Mouse (Mus musculus): ENCODE measurements around the gene 4930524B15Rik.

DNA sequence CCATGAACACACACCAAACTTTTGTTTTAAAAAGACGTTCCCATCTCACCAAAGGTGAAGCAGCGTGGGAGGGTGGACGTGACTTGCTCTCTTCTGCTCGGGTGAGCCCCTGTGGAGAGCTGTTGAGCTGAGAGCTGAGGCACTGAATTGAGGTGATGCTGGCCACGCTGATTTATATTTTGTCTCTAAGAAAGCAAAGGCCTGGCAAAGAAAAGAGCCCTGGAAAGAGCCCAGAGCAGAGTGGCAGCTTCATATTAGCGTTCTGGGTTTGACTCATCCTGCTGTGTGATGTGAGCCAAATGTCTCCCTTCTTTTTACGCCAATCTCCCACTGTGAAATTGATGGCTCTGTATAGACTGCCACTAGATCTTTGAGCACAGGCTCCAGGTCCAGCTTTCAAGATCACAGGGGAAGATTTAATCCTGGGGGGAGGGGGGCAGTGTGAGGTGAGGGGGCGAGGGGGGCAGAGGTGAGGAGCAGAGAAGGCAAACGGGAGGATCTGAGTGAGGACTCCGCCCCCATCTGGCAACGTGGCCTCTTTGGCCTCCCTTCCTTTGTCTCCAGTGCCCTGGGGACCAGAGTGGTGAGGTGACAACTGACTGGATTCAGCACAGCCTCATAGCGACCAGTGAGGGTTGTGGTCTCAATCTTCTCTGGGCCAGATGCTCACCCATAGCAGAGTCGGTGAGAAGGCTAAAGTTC, 44.7 kb downstream of the 4930524B15Rik start:
- TF ChIP-seq CTCF (IDR thresholded peaks at IDR 0.05; ENCODE audit: low read depth, low read length) (no peak), TAL1 (conservative IDR thresholded peaks at IDR 0.05; ENCODE audit: low read depth, low read length) (no peak), GATA1 (IDR thresholded peaks at IDR 0.05; ENCODE audit: borderline replicate concordance, low read length) (no peak), POLR2AphosphoS5 (IDR thresholded peaks at IDR 0.05; ENCODE audit: insufficient replicate concordance, low read depth, low read length) (no peak)

All from G1E (cell line).